Mouse (Mus musculus) neural tube, embryonic 12.5 days (tissue): Measurements from ENCODE around the gene Ahcyl2. TPM values are rescaled to one million over a fixed set of nuclear protein-coding genes. Genes with fewer than 3 reads are reported as not detected.
"Not testable (repeated sequence)": the region's sequence is repeated elsewhere in the genome, so short reads cannot be mapped to it uniquely, and the experiment has no call there.

Source experiments
- ATAC-seq: fragments of 200-750 bp; cut with Nextera tagmentation; 2 replicates; pipeline ENCODE4 v1.8.0; 2017; ENCODE audit warnings: low read depth, mild to moderate bottlenecking, moderate TSS enrichment, moderate library complexity; ENCODE audit not compliant: low FRiP score
- H3K27ac ChIP-seq: fragments of 300-500 bp; sonication (generic); 2 replicates; pipeline ENCODE4 v1.5.1; 2016
- H3K27me3 ChIP-seq: fragments of 300-500 bp; sonication (generic); replicated peaks from 2 replicates; pipeline ENCODE4 v1.6.1; 2016; ENCODE audit warnings: mild to moderate bottlenecking
- H3K36me3 ChIP-seq: fragments of 300-500 bp; sonication (generic); 2 replicates; pipeline ENCODE4 v1.6.1; 2016; ENCODE audit warnings: mild to moderate bottlenecking
- H3K4me1 ChIP-seq: fragments of 300-500 bp; sonication (generic); 2 replicates; pipeline ENCODE4 v1.6.1; 2016
- H3K4me2 ChIP-seq: fragments of 300-500 bp; sonication (generic); replicated peaks from 2 replicates; pipeline ENCODE4 v1.6.1; 2016; ENCODE audit warnings: mild to moderate bottlenecking
- H3K4me3 ChIP-seq: fragments of 300-500 bp; sonication (generic); 2 replicates; pipeline ENCODE4 v1.5.1; 2016
- H3K9ac ChIP-seq: fragments of 300-500 bp; sonication (generic); 2 replicates; pipeline ENCODE4 v1.6.1; 2016; ENCODE audit warnings: mild to moderate bottlenecking
- H3K9me3 ChIP-seq: fragments of 300-500 bp; sonication (generic); 2 replicates; pipeline ENCODE4 v1.6.1; 2016; ENCODE audit warnings: mild to moderate bottlenecking
- WGBS: fragments of 180-500 bp; shearing (Covaris S2); methylation state at CpG from one replicate; pipeline ENCODE4 v1.1.7; 2016; 5-methylcytosine and 5-hydroxymethylcytosine counted together
- polyA plus RNA-seq: library from polyadenylated mRNA; unstranded; fragments of >200 nt; fragmentation: Nextera tagmentation; extraction: Ambion mirVana; gene quantifications from 2 replicates; pipeline ENCODE4 v1.2.1, GENCODE M21; 2016

Gene Ahcyl2
- polyA plus RNA-seq, 1 experiment from 2014 or later: 18.0 TPM

DNA sequence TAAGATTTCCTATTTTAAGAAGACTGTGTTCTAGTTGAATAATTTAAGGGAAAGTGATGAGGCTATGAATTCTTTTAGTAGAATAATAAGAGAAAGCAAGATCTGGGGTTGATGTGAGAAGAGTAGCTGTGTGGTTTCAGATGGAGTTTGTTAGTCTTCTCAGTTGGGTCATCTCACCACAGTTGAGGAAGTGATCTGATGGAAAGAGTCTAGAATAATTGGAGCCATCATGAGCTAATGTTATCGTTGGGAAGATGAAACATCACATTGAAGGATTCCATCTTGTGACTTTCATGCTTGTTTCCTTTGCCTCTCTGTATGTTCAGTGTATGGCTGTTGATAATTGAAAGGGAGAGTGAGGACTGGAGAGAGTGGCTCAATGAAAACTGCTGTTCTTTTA lies 35.2 kb downstream of the Ahcyl2 start:
- H3K9ac ChIP-seq: no peak overlapping the region
- no peak overlapping the region for H3K27ac ChIP-seq
- no peaks in the 10 kb centered on the region for H3K36me3 ChIP-seq
- no peak overlapping the region for H3K4me3 ChIP-seq
- H3K27me3 ChIP-seq: no peaks in the 10 kb centered on the region
- ATAC-seq: no peak
- no peaks in the 10 kb centered on the region for H3K4me1 ChIP-seq
- no peak overlapping the region for H3K4me2 ChIP-seq
- H3K9me3 ChIP-seq: no peaks in the 10 kb centered on the region
- 94% methylated on average over 1 of the region's 1 CpGs for WGBS

DNA sequence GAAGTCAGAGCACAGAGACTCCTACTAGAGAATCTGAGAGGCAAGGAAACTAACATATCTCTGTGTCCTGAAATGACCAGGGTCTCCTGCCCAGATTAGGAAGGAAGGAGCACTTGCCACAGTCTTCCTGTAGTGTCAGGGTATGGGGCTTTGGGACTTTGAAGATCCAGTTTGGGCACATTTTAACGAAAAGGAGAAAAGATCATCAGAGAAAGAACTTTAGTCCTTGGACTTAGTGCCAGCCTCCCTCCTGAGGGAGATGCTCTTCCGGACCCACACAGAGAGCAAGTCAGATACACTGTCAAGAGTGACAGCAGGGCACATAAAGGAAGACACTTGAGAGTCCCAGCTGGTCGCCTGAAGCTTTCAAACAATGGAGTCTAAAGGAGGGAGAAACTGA lies 36.2 kb downstream of the Ahcyl2 start:
- Histone ChIP-seq H3K4me3 (no peak overlapping the region), H3K4me2 (no peak overlapping the region), H3K4me1 (no peaks in the 10 kb centered on the region), H3K27ac (no peak overlapping the region), H3K36me3 (no peaks in the 10 kb centered on the region), H3K9ac (no peak overlapping the region), H3K27me3 (no peaks in the 10 kb centered on the region), H3K9me3 (no peaks in the 10 kb centered on the region)
- no peak for ATAC-seq
- 62% methylated on average over 3 of the region's 3 CpGs for WGBS

DNA sequence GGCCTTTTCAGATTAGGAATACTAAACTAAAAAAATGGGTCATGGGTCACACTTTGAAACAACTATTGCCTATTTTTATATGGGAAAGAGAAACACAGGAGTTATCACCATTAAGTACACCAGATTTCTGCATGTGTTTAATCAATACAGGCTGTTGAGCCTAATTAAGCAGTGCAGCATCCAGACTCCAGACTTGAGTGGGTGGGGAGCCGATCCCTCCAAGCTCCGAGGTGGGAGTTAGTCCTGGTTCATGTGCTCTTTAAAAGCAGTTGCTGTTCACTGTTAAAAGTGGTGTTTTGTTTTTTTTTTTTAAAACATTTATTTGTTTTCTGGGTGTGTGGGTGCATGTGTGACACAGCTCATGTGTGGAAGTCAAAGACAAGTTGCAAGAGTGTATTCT lies 37.6 kb downstream of the Ahcyl2 start:
- no peaks in the 10 kb centered on the region for H3K27me3 ChIP-seq
- no peak overlapping the region for H3K4me2 ChIP-seq
- H3K36me3 ChIP-seq: no peaks in the 10 kb centered on the region
- WGBS: 89% methylated on average over 2 of the region's 2 CpGs
- no peak overlapping the region for H3K9ac ChIP-seq
- no peaks in the 10 kb centered on the region for H3K4me1 ChIP-seq
- H3K9me3 ChIP-seq: no peaks in the 10 kb centered on the region
- no peak for ATAC-seq
- no peak overlapping the region for H3K4me3 ChIP-seq
- H3K27ac ChIP-seq: no peak overlapping the region

DNA sequence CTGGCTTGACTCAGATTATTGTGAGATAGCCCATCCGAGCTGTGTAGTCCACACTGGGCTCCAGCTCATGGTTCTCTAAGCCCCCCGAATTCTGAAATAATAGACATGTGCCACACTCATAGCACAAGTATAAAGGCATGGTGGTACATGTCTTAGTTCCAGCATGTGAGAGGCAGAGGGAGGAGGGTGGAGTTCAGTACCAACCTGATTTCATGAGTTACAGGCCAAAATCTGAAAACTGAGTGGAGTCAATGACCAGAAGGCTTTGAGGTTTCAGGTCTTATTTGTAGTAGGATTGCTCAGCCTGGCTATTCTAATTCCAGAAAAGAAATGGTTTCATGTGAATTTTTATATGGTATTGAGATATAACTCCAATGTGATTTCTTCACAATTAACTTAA lies 44.3 kb downstream of the Ahcyl2 start:
- Histone ChIP-seq H3K9me3 (no peaks in the 10 kb centered on the region), H3K4me1 (no peaks in the 10 kb centered on the region), H3K9ac (no peak overlapping the region), H3K36me3 (no peaks in the 10 kb centered on the region), H3K27me3 (no peaks in the 10 kb centered on the region), H3K4me2 (no peak overlapping the region), H3K4me3 (no peak overlapping the region), H3K27ac (no peak overlapping the region)
- ATAC-seq: no peak
- 87% methylated on average over 2 of the region's 2 CpGs for WGBS

DNA sequence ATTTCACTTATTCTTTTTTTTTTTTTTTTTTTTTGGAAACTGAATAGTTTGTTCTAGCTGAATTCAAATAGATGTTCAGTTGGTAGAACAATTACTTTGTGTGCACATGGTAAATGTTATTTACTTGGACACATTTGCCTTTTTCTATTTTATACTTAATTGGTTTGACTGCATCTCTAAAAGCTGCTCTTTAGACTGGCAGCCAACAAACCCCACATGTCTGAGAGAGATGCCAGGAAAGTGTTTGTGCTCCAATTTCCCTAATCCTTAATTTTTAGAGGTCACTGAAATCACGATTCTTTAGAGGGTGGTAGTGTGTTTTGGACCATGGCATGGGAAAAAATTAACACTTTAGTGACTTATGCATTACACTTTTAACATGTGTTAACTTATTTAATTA lies 44.8 kb downstream of the Ahcyl2 start:
- no peak overlapping the region for H3K4me2 ChIP-seq
- 84% methylated on average over 1 of the region's 1 CpGs for whole genome bisulfite sequencing
- H3K4me3 ChIP-seq: no peak overlapping the region
- ATAC-seq: no peak
- no peaks in the 10 kb centered on the region for H3K9me3 ChIP-seq
- no peaks in the 10 kb centered on the region for H3K27me3 ChIP-seq
- no peak overlapping the region for H3K9ac ChIP-seq
- no peaks in the 10 kb centered on the region for H3K4me1 ChIP-seq
- H3K36me3 ChIP-seq: no peaks in the 10 kb centered on the region
- no peak overlapping the region for H3K27ac ChIP-seq

DNA sequence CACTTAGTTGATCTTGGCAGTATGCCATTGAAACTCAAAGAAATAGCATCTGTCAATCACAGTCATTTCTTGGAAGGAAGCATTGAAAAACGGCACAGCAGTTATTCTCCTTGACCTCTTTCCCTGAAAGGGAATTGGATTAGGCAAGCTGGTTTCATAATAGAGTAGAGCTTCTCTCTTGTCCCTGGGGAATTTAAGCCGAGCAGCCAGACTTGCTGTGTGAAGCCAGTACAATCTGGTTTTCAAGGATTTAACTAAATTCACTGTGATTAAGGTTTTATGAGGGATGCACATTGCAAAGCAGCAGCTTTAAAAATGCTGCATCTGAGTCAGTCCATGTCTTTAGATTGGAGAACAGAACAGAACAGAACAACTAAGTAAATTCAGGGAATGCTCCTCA lies 46.8 kb downstream of the Ahcyl2 start:
- no peaks in the 10 kb centered on the region for H3K9me3 ChIP-seq
- no peaks in the 10 kb centered on the region for H3K36me3 ChIP-seq
- no peak overlapping the region for H3K27ac ChIP-seq
- no peaks in the 10 kb centered on the region for H3K4me1 ChIP-seq
- no peak overlapping the region for H3K9ac ChIP-seq
- H3K4me2 ChIP-seq: no peak overlapping the region
- no peak for ATAC-seq
- WGBS: 28% methylated on average over 2 of the region's 2 CpGs
- no peak overlapping the region for H3K4me3 ChIP-seq
- H3K27me3 ChIP-seq: no peaks in the 10 kb centered on the region

DNA sequence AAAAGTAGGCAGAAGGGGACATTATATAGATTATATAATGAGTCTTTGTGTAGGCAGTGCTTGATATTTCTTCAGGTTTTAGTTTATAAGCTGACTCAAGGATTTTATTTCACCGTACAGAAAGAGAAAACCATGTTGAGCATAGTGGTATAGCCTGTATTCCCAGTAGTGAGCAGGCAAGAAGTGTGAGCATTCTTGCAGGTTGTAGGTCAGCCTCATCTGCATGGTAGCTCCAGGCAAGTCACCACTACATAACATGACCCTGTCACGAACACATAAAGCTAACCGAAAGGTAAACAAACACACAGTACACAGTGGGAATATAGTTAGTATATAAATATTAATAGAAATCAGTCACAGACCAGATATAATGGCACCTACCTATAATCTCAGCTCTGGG lies 47.2 kb downstream of the Ahcyl2 start:
- no peak overlapping the region for H3K4me2 ChIP-seq
- H3K27me3 ChIP-seq: no peaks in the 10 kb centered on the region
- no peak for ATAC-seq
- no peaks in the 10 kb centered on the region for H3K4me1 ChIP-seq
- no peaks in the 10 kb centered on the region for H3K9me3 ChIP-seq
- no peak overlapping the region for H3K4me3 ChIP-seq
- H3K36me3 ChIP-seq: no peaks in the 10 kb centered on the region
- WGBS: 79% methylated on average over 3 of the region's 3 CpGs
- no peak overlapping the region for H3K27ac ChIP-seq
- H3K9ac ChIP-seq: no peak overlapping the region

DNA sequence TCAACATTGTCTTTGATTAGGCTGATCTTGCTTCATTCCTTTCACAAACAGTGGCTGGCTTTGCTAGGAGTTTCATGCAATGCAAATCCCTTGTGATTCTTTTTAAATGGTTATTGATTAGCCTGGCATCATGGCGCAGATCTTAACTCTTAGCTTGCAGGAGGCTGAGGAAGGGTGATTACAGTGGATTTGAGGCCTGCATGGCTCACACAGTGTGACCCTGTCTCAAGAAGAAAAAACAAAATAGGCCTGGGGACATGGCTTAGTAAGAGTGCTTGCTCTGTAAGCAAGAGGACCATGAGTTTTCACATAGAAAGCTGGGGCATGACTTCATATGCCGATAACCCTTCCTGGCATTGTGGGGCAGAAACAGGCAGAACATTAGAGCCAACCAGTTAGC lies 47.8 kb downstream of the Ahcyl2 start:
- H3K36me3 ChIP-seq: no peaks in the 10 kb centered on the region
- H3K27me3 ChIP-seq: no peaks in the 10 kb centered on the region
- H3K4me3 ChIP-seq: no peak overlapping the region
- no peaks in the 10 kb centered on the region for H3K9me3 ChIP-seq
- 78% methylated on average over 2 of the region's 2 CpGs for WGBS
- H3K4me1 ChIP-seq: no peaks in the 10 kb centered on the region
- no peak overlapping the region for H3K27ac ChIP-seq
- H3K4me2 ChIP-seq: no peak overlapping the region
- H3K9ac ChIP-seq: no peak overlapping the region
- no peak for ATAC-seq

DNA sequence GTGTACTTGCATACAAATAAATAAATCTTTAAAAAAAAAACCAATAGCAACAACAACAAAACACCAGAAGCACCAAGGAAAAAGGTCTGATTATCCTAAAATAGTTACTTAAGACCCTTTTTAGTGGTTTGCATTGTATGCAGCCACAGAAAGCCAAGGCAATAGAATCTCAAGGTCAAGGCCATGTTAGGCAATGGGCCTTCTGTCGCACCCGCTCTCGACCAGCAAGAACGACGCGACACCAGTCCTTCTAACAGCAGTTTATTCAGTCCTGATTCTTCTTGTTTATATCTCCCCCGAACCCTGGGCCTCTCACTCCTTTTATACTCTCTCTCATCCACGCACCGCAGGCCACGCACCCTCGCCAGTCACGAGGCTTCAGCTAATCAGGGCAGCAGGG lies 48.6 kb downstream of the Ahcyl2 start:
- H3K27ac ChIP-seq, H3K4me3 ChIP-seq, H3K9me3 ChIP-seq, H3K4me2 ChIP-seq, H3K4me1 ChIP-seq, H3K9ac ChIP-seq, H3K36me3 ChIP-seq, H3K27me3 ChIP-seq, ATAC-seq: not testable (repeated sequence)
- 94% methylated on average over 12 of the region's 12 CpGs for WGBS

DNA sequence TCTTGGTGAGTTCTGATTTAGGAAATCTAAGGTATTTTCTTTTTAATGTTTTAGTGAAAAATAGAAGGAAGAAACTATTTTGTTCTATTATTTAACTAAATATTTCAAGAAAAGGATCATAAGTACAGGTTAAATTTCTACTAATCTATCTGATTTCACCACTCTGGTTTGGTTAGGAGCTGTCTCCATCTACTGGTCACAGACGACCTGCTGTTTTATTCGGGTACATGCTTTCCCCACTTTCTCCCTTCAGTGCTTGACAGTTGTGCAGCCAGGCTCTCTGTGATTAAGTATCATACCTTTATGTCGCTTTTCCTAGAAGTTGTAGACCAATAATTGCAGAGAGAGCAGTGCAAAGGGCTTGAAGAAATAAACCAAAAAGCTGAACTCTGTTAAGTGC lies 51.5 kb downstream of the Ahcyl2 start:
- no peak overlapping the region for H3K4me2 ChIP-seq
- no peaks in the 10 kb centered on the region for H3K36me3 ChIP-seq
- no peak overlapping the region for H3K4me3 ChIP-seq
- H3K9ac ChIP-seq: no peak overlapping the region
- no peak overlapping the region for H3K27ac ChIP-seq
- 32% methylated on average over 3 of the region's 3 CpGs for WGBS
- H3K9me3 ChIP-seq: no peaks in the 10 kb centered on the region
- no peaks in the 10 kb centered on the region for H3K27me3 ChIP-seq
- H3K4me1 ChIP-seq: no peaks in the 10 kb centered on the region
- no peak for ATAC-seq

DNA sequence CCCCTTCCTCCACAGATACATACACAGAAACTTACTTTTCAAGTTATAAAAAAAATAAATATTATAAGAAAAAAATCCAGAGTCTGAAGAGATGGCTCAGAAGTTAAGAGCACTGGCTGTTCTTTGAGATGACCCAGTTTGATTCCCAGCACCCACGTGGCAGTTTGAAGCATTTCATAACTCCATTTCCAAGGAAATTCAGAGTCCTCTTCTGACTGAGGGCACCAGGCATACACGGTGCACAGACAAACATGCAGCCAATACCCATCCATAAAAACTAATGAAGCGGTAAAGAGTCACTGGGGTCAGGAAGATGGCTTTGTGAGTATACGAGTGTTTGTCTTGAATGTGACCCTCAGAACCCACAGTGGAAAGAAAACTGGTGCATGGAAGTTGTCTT lies 52.5 kb downstream of the Ahcyl2 start:
- Histone ChIP-seq H3K27ac (no peak overlapping the region), H3K4me1 (no peaks in the 10 kb centered on the region), H3K9ac (no peak overlapping the region), H3K4me3 (no peak overlapping the region), H3K36me3 (no peaks in the 10 kb centered on the region), H3K9me3 (no peaks in the 10 kb centered on the region), H3K27me3 (no peaks in the 10 kb centered on the region), H3K4me2 (no peak overlapping the region)
- ATAC-seq: no peak
- WGBS: 38% methylated on average over 4 of the region's 4 CpGs

DNA sequence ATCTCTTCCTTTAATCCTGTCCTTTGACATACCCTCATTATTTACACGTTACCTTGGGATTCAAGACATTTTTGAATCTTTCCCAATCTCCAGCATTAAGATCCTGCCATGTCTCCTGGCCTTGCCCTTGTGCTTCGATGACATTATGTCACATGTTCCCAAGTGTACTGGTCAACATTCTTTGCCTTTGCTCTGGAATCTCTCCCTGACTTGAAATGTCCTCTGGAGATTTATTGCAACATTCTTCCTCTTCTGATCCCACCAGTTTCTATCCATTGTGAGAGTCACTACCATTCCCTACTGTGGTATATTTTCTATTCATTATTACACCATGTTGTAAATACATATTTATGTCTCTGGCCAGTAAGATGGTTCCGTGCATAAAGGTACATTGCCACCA lies 53.1 kb downstream of the Ahcyl2 start:
- H3K36me3 ChIP-seq: no peaks in the 10 kb centered on the region
- H3K27me3 ChIP-seq: no peaks in the 10 kb centered on the region
- WGBS: 87% methylated on average over 3 of the region's 3 CpGs
- H3K9me3 ChIP-seq: no peaks in the 10 kb centered on the region
- H3K4me3 ChIP-seq: no peak overlapping the region
- no peak overlapping the region for H3K27ac ChIP-seq
- ATAC-seq: no peak
- no peak overlapping the region for H3K9ac ChIP-seq
- H3K4me2 ChIP-seq: no peak overlapping the region
- no peaks in the 10 kb centered on the region for H3K4me1 ChIP-seq

DNA sequence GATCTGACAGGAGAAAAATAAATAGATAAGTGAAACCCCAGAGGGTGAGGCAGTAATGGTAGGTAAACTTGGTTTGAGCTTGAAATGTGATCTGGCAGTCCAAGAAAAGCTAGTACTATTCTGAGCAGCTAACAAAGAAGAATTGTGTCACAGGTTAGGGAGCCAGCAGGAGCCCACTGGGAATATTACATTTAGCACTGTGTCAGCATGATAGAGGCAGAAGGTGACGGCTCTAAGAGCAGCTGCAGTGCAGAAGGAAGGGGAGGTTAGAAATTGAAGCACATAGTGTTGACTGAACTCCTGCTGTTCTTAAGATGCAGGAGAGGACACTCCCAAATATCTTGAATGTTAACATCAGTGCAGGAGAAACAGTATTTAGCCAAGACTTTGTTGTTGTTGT lies 54.0 kb downstream of the Ahcyl2 start:
- WGBS: 59% methylated on average over 1 of the region's 1 CpGs
- Histone ChIP-seq H3K9ac (no peak overlapping the region), H3K27ac (no peak overlapping the region), H3K4me2 (no peak overlapping the region), H3K4me1 (no peaks in the 10 kb centered on the region), H3K36me3 (no peaks in the 10 kb centered on the region), H3K9me3 (no peaks in the 10 kb centered on the region), H3K4me3 (no peak overlapping the region), H3K27me3 (no peaks in the 10 kb centered on the region)
- ATAC-seq: no peak

DNA sequence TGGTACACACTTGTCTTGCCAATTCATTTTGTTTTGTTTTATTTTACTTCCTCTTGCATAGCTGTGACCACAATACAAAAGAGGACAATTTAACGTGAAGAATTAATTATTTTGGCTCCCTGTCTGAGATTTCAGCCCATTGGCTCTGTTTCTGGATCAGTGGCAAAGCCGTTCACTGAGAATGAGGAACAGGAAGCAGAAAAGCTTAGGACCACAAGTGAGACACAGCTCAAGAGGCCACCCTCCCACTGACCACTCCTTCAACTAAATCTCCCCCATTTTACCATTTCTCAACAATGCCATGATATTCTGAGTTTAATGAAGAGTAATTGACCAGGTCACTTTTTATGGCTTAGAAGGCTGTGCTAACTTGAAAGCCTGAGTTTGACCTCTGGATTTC lies 57.5 kb downstream of the Ahcyl2 start:
- no peak overlapping the region for H3K4me2 ChIP-seq
- H3K27me3 ChIP-seq: no peaks in the 10 kb centered on the region
- no peaks in the 10 kb centered on the region for H3K4me1 ChIP-seq
- no peaks in the 10 kb centered on the region for H3K36me3 ChIP-seq
- no peaks in the 10 kb centered on the region for H3K9me3 ChIP-seq
- no peak overlapping the region for H3K9ac ChIP-seq
- H3K4me3 ChIP-seq: no peak overlapping the region
- H3K27ac ChIP-seq: no peak overlapping the region
- WGBS: 67% methylated on average over 2 of the region's 2 CpGs
- no peak for ATAC-seq
